Mouse (Mus musculus) intestine, embryonic 15.5 days (tissue): ENCODE measurements around the gene Dmc1. TPM values are rescaled to one million over a fixed set of nuclear protein-coding genes. Genes with fewer than 3 reads are reported as not detected.

Source experiments
- ATAC-seq: fragments of 200-750 bp; cut with Nextera tagmentation; 2 replicates; pipeline ENCODE4 v1.8.0; 2017; ENCODE audit warnings: moderate TSS enrichment, moderate library complexity
- H3K27ac ChIP-seq: fragments of 300-500 bp; sonication (generic); 2 replicates; pipeline ENCODE4 v1.5.1; 2015; ENCODE audit warnings: mild to moderate bottlenecking, inconsistent platforms
- H3K27me3 ChIP-seq: fragments of 300-500 bp; sonication (generic); replicated peaks from 2 replicates; pipeline ENCODE4 v1.6.1; 2015; ENCODE audit warnings: inconsistent platforms
- H3K36me3 ChIP-seq: fragments of 300-500 bp; sonication (generic); 2 replicates; pipeline ENCODE4 v1.6.1; 2015; ENCODE audit warnings: inconsistent platforms
- H3K4me1 ChIP-seq: fragments of 300-500 bp; sonication (generic); replicated peaks from 2 replicates; pipeline ENCODE4 v1.6.1; 2015; ENCODE audit warnings: inconsistent platforms
- H3K4me2 ChIP-seq: fragments of 300-500 bp; sonication (generic); replicated peaks from 2 replicates; pipeline ENCODE4 v1.6.1; 2015; ENCODE audit warnings: mild to moderate bottlenecking, inconsistent platforms
- H3K4me3 ChIP-seq: fragments of 300-500 bp; sonication (generic); replicated peaks from 2 replicates; pipeline ENCODE4 v1.5.1; 2015; ENCODE audit warnings: inconsistent platforms
- H3K9ac ChIP-seq: fragments of 300-500 bp; sonication (generic); 2 replicates; pipeline ENCODE4 v1.6.1; 2015; ENCODE audit warnings: inconsistent platforms
- H3K9me3 ChIP-seq: fragments of 300-500 bp; sonication (generic); 2 replicates; pipeline ENCODE4 v1.6.1; 2016; ENCODE audit warnings: inconsistent platforms
- WGBS: fragments of 180-500 bp; shearing (Covaris S2); methylation state at CpG from one replicate; pipeline ENCODE4 v1.1.7; 2015; 5-methylcytosine and 5-hydroxymethylcytosine counted together
- polyA plus RNA-seq: library from polyadenylated mRNA; unstranded; fragments of >200 nt; fragmentation: Nextera tagmentation; extraction: Ambion mirVana; gene quantifications from 2 replicates; pipeline ENCODE4 v1.2.1, GENCODE M21; 2015

Dmc1 gene
- polyA plus RNA-seq, 1 experiment from 2014 or later, result 1.8 TPM

DNA sequence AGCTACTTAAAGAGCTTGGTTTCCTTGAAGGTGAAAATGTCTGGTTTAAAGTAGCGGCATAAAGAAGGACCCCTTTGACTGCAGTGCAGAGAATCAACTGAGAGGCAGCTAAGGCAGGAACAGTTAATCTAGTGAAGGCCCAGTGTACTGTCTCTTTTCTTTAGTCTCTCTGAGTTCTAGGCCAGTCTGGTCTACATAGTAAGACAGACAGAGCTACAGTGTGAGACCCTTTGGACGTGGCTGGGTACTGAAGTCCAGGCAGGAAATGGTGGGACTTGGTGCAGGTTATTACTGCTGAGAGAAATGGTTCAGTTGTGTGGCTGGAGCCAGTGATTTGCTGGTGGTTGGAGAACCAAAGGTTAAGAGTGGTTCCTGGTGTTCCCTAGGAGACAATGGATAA lies 56.7 kb downstream of the Dmc1 start:
- Histone ChIP-seq H3K36me3 (peaks cover 8% of the 10 kb centered on the region), H3K27ac (no peak overlapping the region), H3K9ac (no peak overlapping the region), H3K4me3 (no peak overlapping the region), H3K4me2 (no peak overlapping the region), H3K9me3 (no peaks in the 10 kb centered on the region), H3K4me1 (peaks cover 8% of the 10 kb centered on the region), H3K27me3 (no peaks in the 10 kb centered on the region)
- no peak for ATAC-seq
- WGBS, result 95% methylated on average over 2 of the region's 2 CpGs

- Histone ChIP-seq H3K27ac (peak overlapping the region; percentile 97), H3K9me3 (no peaks in the 10 kb centered on the region), H3K27me3 (no peaks in the 10 kb centered on the region), H3K4me2 (peak overlapping the region; percentile 71), H3K9ac (peak overlapping the region; percentile 36; the same call in 1 of the 2 replicates), H3K36me3 (peaks cover 12% of the 10 kb centered on the region), H3K4me3 (peak overlapping the region; percentile 66), H3K4me1 (peaks cover 8% of the 10 kb centered on the region)
- WGBS, result 79% methylated on average over 17 of the region's 17 CpGs
- ATAC-seq, result no peak
Measured at GRCm38 (mm10) chr15:79547289-79547820, 57.6 kb downstream of the Dmc1 start.

DNA sequence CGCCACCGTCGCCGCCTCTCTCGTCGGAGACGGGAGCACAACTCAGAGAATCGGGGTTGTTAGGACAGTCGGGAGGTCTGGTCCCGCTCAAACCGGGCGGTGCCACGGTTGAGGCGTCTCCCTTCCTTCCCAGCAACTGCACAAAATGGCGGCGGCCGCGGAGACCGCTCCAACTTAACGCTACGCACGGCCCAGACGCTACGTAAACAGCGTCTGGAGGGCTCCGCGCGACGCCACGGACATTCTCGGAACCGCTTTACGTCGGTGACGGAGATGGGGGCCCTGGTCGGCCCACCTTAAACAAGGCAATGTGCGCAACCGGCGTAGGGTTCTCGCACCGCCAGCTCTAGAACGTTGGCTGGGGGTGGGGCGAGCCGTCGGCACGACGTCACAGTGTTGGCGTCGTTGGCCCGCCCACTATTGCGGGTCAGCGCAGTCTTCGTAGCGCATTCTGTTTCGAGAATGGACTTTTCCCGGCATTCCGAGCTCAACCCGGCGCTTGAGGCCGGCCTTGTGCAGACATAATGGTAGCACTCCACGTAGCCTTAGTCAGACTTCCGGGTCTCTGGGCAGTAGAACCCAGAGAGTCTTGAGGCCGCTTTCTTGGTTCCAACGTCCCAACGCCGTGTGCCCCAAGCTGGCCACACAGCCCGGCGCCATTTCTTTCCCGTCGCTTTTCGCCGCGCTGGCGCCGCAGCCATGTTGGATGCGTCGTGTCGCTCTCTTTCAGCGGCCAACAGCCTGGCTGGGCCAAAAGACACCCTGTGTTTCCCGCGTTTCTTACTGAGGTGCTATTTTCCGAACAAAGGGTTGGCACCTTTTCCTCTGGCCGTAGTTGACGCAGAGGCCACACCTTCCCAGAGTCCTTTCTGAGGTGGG lies 58.3 kb downstream of the Dmc1 start, which contains the start of gene Ddx17:
Ddx17 (minus strand) TSS at position 332 of the 879 bp plus-strand sequence.
- H3K4me2 ChIP-seq, result peak within 1 kb of the TSS; percentile 71
- peak within 1 kb of the TSS; percentile 97 for H3K27ac ChIP-seq
- no peaks in the 10 kb centered on the region for H3K9me3 ChIP-seq
- no peaks in the 10 kb centered on the region for H3K27me3 ChIP-seq
- WGBS, result 1% methylated on average over 84 of the region's 84 CpGs
- H3K4me1 ChIP-seq, result peaks cover 8% of the 10 kb centered on the region
- peaks cover 14% of the 10 kb centered on the region for H3K36me3 ChIP-seq
- peak within 1 kb of the TSS; percentile 90 for H3K9ac ChIP-seq
- ATAC-seq, result peak; percentile 98
- H3K4me3 ChIP-seq, result peak within 1 kb of the TSS; percentile 66

DNA sequence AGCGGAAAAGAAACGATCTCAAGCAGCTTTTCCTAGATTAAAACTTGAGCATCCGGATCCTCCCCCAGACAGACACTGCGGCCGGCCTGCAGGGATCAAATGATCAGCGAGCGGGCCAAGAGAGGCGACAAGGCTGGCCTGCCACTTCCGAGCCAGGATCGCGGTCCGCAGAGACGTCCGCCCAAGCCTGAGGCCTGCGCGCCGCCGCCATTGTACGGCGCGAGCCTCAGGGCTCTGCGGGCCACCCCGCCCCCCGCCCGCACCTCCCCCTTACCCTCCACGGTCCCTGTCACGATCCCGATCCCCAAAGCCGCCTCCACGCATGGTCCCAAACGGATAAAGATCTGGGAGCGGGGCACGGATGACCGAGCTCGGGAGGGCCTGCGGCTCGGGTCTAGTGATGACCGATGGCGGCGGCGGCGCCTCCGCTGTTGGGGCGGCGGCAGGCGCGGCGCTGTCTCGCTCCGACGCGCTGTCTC lies 58.9 kb downstream of the Dmc1 start:
- Histone ChIP-seq H3K9ac (peak overlapping the region; percentile 90), H3K9me3 (no peaks in the 10 kb centered on the region), H3K4me3 (peak overlapping the region; percentile 66), H3K27me3 (no peaks in the 10 kb centered on the region), H3K36me3 (peaks cover 18% of the 10 kb centered on the region), H3K4me2 (peak overlapping the region; percentile 65), H3K4me1 (peaks cover 8% of the 10 kb centered on the region), H3K27ac (peak overlapping the region; percentile 97)
- peak; percentile 79 for ATAC-seq
- under 1% methylated on average over 52 of the region's 52 CpGs for WGBS

DNA sequence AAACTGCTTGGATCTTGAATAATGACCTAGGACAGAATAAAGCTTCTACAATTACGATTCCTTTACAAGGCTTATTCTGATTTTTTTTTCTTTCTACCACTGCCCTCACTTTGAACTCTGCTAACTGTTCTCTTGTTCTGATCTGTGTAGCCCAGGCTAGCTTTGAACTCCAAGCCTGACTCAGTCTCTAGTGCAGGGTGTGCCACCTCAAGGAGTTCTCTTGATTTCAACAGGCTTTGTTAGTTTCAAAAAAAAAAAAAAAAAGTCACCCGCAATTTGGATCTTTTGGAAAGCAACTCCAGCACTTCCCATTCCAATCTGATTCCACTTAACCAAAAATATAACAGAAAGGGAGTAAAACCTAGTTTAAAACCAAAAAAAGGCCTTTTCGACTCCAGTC lies 59.4 kb downstream of the Dmc1 start:
- Histone ChIP-seq H3K9me3 (no peaks in the 10 kb centered on the region), H3K9ac (peak overlapping the region; percentile 90), H3K27me3 (no peaks in the 10 kb centered on the region), H3K36me3 (peaks cover 22% of the 10 kb centered on the region), H3K4me3 (peak overlapping the region; percentile 66), H3K4me2 (peak overlapping the region; percentile 65), H3K4me1 (peaks cover 8% of the 10 kb centered on the region), H3K27ac (peak overlapping the region; percentile 97)
- under 1% methylated on average over 3 of the region's 3 CpGs for WGBS
- no peak for ATAC-seq

GRCm38 (mm10) chr15:79543968-79544367 lies 60.9 kb downstream of the Dmc1 start:
- Histone ChIP-seq H3K9me3 (no peaks in the 10 kb centered on the region), H3K27ac (no peak overlapping the region), H3K27me3 (no peaks in the 10 kb centered on the region), H3K4me3 (no peak overlapping the region), H3K4me2 (peak overlapping the region; percentile 65), H3K36me3 (peaks cover 36% of the 10 kb centered on the region), H3K9ac (no peak overlapping the region), H3K4me1 (peaks cover 8% of the 10 kb centered on the region)
- WGBS, result 93% methylated on average over 3 of the region's 3 CpGs
- no peak for ATAC-seq

- no peak overlapping the region for H3K9ac ChIP-seq
- no peak for ATAC-seq
- H3K4me3 ChIP-seq, result no peak overlapping the region
- H3K9me3 ChIP-seq, result no peaks in the 10 kb centered on the region
- H3K4me1 ChIP-seq, result 0 out of 2 replicates have a peak, but pooled peaks cover 5% of the 10 kb centered on the region
- H3K27me3 ChIP-seq, result no peaks in the 10 kb centered on the region
- no peak overlapping the region for H3K27ac ChIP-seq
- H3K36me3 ChIP-seq, result peaks cover 60% of the 10 kb centered on the region
- WGBS, result 85% methylated on average over 3 of the region's 3 CpGs
- H3K4me2 ChIP-seq, result no peak overlapping the region
Measured at GRCm38 (mm10) chr15:79533796-79534195, 71.1 kb downstream of the Dmc1 start.

GRCm38 (mm10) chr15:79529935-79530334 lies 75.0 kb downstream of the Dmc1 start:
- 73% methylated on average over 7 of the region's 7 CpGs for WGBS
- Histone ChIP-seq H3K36me3 (peaks cover 53% of the 10 kb centered on the region), H3K9ac (no peak overlapping the region), H3K4me1 (0 out of 2 replicates have a peak, but pooled peaks cover 5% of the 10 kb centered on the region), H3K4me3 (no peak overlapping the region), H3K27me3 (no peaks in the 10 kb centered on the region), H3K4me2 (no peak overlapping the region), H3K27ac (no peak overlapping the region), H3K9me3 (no peaks in the 10 kb centered on the region)
- no peak for ATAC-seq

GRCm38 (mm10) chr15:79527991-79528639 lies 76.8 kb downstream of the Dmc1 start:
- 0 out of 2 replicates have a peak, but pooled peaks have one; percentile 9 for ATAC-seq
- H3K36me3 ChIP-seq, result peaks cover 51% of the 10 kb centered on the region
- no peaks in the 10 kb centered on the region for H3K9me3 ChIP-seq
- 0 out of 2 replicates have a peak, but pooled peaks cover 3% of the 10 kb centered on the region for H3K4me1 ChIP-seq
- H3K4me3 ChIP-seq, result no peak overlapping the region
- H3K27ac ChIP-seq, result no peak overlapping the region
- H3K4me2 ChIP-seq, result no peak overlapping the region
- no peak overlapping the region for H3K9ac ChIP-seq
- no peaks in the 10 kb centered on the region for H3K27me3 ChIP-seq
- WGBS, result 63% methylated on average over 5 of the region's 5 CpGs

GRCm38 (mm10) chr15:79527192-79527591 lies 77.7 kb downstream of the Dmc1 start:
- Histone ChIP-seq H3K4me2 (no peak overlapping the region), H3K9me3 (no peaks in the 10 kb centered on the region), H3K27ac (no peak overlapping the region), H3K36me3 (peaks cover 53% of the 10 kb centered on the region), H3K27me3 (no peaks in the 10 kb centered on the region), H3K4me1 (0 out of 2 replicates have a peak, but pooled peaks cover 3% of the 10 kb centered on the region), H3K4me3 (no peak overlapping the region), H3K9ac (no peak overlapping the region)
- ATAC-seq, result no peak
- WGBS, result 78% methylated on average over 4 of the region's 4 CpGs

DNA sequence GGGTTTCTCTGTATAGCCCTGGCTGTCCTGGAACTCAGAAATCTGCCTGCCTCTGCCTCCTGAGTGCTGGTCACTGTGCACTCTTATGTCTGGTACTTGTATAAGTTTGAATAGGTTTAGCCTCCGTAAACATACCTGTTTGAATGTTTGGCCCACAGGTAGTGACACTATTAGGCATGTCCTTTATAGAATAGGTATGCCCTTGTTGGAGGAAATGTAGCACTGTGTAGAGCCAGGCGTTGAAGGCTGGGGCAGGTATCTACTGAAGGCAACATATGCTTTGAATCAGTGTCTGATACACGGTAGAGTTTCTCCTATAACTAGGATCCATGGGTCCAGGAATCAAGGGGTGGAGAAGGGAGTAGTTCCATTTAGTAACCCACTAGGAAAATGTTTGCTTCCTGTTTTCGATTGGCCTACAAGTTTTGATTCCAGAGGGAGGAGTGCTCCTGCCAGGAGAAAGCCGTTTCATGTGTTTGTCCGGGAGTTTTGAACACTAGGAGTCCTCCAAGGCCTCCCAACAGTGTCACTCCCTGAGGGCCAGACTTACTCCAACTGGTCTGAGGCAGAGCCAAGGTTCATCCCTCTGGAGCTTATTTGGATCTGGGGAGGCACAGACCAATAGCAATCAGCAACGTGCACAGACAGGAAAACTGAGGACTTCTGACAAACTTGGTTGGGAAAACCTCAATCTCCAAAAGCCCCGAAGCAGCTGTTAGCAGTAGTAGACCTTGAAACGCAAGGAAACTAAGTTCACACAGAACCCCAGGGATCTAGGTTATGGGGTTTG lies 78.7 kb downstream of the Dmc1 start:
- Histone ChIP-seq H3K36me3 (peaks cover 45% of the 10 kb centered on the region), H3K9me3 (no peaks in the 10 kb centered on the region), H3K4me3 (no peak overlapping the region), H3K27me3 (no peaks in the 10 kb centered on the region), H3K27ac (no peak overlapping the region), H3K9ac (no peak overlapping the region), H3K4me1 (0 out of 2 replicates have a peak, but pooled peaks cover 3% of the 10 kb centered on the region), H3K4me2 (no peak overlapping the region)
- WGBS, result 68% methylated on average over 9 of the region's 9 CpGs
- ATAC-seq, result no peak; the same call in 1 of the 2 replicates
